Mouse (Mus musculus): ENCODE results near the gene Prg3.

- TF ChIP-seq ZNF384 (IDR thresholded peaks at IDR 0.05; ENCODE audit: low read depth, low read length) (no peak), MAFK (IDR thresholded peaks at IDR 0.05; ENCODE audit: insufficient read depth, low read depth, low read length) (no peak), ZC3H11A (IDR thresholded peaks at IDR 0.05; ENCODE audit: borderline replicate concordance, low read depth, low read length) (no peak), CHD2 (IDR thresholded peaks at IDR 0.05; ENCODE audit: low read depth, low read length) (no peak), HCFC1 (IDR thresholded peaks at IDR 0.05; ENCODE audit: borderline replicate concordance, insufficient read depth, low read length) (no peak)
Observed at GRCm38 (mm10) chr2:85029897-85030296, 41.9 kb downstream of the Prg3 start.

Measured in ES-E14 (cell line).